Mouse (Mus musculus) neural tube, embryonic 13.5 days (tissue): ENCODE results near the gene Depdc1a. TPM values are rescaled to one million over a fixed set of nuclear protein-coding genes. Genes with fewer than 3 reads are reported as not detected.
A peak's percentile ranks its signal among the peaks of the same experiment; 100 is the strongest.
"Not testable (repeated sequence)": the region's sequence is repeated elsewhere in the genome, so short reads cannot be mapped to it uniquely, and the experiment has no call there.

Source experiments
- ATAC-seq: fragments of 200-750 bp; cut with Nextera tagmentation; 2 replicates; pipeline ENCODE4 v1.8.0; 2017; ENCODE audit warnings: low read depth, mild to moderate bottlenecking, moderate TSS enrichment, moderate library complexity
- H3K27ac ChIP-seq: fragments of 300-500 bp; sonication (generic); replicated peaks from 2 replicates; pipeline ENCODE4 v1.5.1; 2015; ENCODE audit warnings: moderate library complexity, mild to moderate bottlenecking, inconsistent platforms
- H3K27me3 ChIP-seq: fragments of 300-500 bp; sonication (generic); 2 replicates; pipeline ENCODE4 v1.6.1; 2015; ENCODE audit warnings: mild to moderate bottlenecking, inconsistent platforms
- H3K36me3 ChIP-seq: fragments of 300-500 bp; sonication (generic); 2 replicates; pipeline ENCODE4 v1.6.1; 2015; ENCODE audit warnings: mild to moderate bottlenecking, inconsistent platforms
- H3K4me1 ChIP-seq: fragments of 300-500 bp; sonication (generic); replicated peaks from 2 replicates; pipeline ENCODE4 v1.6.1; 2015; ENCODE audit warnings: inconsistent platforms
- H3K4me2 ChIP-seq: fragments of 300-500 bp; sonication (generic); 2 replicates; pipeline ENCODE4 v1.6.1; 2015; ENCODE audit warnings: inconsistent platforms, mild to moderate bottlenecking, moderate library complexity
- H3K4me3 ChIP-seq: fragments of 300-500 bp; sonication (generic); 2 replicates; pipeline ENCODE4 v1.5.1; 2015; ENCODE audit warnings: mild to moderate bottlenecking, inconsistent platforms
- H3K9ac ChIP-seq: fragments of 300-500 bp; sonication (generic); 2 replicates; pipeline ENCODE4 v1.6.1; 2015; ENCODE audit warnings: moderate library complexity, mild to moderate bottlenecking, inconsistent platforms
- H3K9me3 ChIP-seq: fragments of 300-500 bp; sonication (generic); 2 replicates; pipeline ENCODE4 v1.6.1; 2016; ENCODE audit warnings: inconsistent platforms
- WGBS: fragments of 180-500 bp; shearing (Covaris S2); methylation state at CpG from one replicate; pipeline ENCODE4 v1.1.7; 2015; 5-methylcytosine and 5-hydroxymethylcytosine counted together
- polyA plus RNA-seq: library from polyadenylated mRNA; unstranded; fragments of >200 nt; fragmentation: Nextera tagmentation; extraction: Ambion mirVana; gene quantifications from 2 replicates; pipeline ENCODE4 v1.2.1, GENCODE M21; 2015

The Depdc1a gene
- 5.7 and 9.1 TPM in 2 replicates for polyA plus RNA-seq

DNA sequence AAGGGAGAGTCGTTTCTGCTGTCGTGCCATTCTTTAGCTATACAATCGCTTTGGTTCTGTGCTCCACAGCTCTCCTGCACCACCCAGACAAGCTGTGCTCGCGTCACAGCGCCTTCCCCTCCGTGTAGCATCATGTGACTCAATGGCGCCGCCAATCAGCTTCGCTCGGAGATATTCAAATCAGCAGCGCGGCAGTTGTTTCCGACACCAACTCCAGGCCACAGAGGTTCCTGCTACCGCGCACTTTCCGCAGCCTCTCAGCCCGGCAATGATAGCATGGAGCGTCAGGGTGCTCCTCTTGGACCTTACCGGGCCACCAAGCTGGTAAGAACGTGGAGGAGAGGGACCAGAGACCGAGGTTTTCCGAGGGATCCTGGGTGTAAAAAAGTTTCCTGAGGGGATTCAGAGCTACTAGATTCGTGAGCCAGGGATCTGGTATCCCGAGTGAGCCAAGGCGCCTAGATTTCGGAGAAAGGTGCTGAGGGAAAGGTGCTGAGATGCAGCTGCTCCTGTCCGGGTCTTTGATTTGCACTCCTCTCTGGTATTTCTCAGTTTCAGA, at the start of gene Depdc1a:
Gene Depdc1a (plus strand): TSS at position 191 of the 559 bp plus-strand sequence.
- Histone ChIP-seq H3K36me3 (no peaks in the 10 kb centered on the region), H3K27me3 (no peaks in the 10 kb centered on the region), H3K9me3 (no peaks in the 10 kb centered on the region), H3K4me2 (peak within 1 kb of the TSS; percentile 65), H3K4me3 (peak within 1 kb of the TSS; percentile 48), H3K9ac (peak within 1 kb of the TSS; percentile 74), H3K27ac (no peak within 1 kb of the TSS), H3K4me1 (peaks cover 9% of the 10 kb centered on the region)
- WGBS: under 1% methylated on average over 28 of the region's 28 CpGs
- peak; percentile 100 for ATAC-seq

DNA sequence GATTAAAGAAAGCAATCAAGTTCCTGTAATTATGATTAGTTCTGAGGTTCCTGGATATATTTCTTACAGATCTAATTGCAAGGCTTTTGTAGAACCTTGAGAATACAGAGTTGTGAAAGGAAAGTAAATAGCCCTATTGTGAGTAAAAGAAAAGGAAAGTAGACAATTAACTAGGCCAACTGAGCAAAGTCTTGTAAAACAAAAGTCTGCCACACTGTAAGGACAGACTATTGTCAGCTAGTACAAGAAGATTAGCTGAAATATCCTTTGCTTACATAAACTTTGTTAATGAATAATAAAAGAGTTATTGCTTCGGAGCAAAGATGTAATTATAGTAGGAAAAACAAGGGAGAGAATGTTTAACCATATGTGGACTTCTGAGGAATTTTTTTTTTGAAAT, 25.2 kb upstream of the Depdc1a start:
- H3K9me3 ChIP-seq: no peaks in the 10 kb centered on the region
- WGBS: 56% methylated on average over 1 of the region's 1 CpGs
- no peak for ATAC-seq
- no peak overlapping the region for H3K4me2 ChIP-seq
- H3K4me3 ChIP-seq: no peak overlapping the region
- no peaks in the 10 kb centered on the region for H3K4me1 ChIP-seq
- H3K9ac ChIP-seq: no peak overlapping the region
- H3K36me3 ChIP-seq: no peaks in the 10 kb centered on the region
- no peaks in the 10 kb centered on the region for H3K27me3 ChIP-seq
- H3K27ac ChIP-seq: no peak overlapping the region

DNA sequence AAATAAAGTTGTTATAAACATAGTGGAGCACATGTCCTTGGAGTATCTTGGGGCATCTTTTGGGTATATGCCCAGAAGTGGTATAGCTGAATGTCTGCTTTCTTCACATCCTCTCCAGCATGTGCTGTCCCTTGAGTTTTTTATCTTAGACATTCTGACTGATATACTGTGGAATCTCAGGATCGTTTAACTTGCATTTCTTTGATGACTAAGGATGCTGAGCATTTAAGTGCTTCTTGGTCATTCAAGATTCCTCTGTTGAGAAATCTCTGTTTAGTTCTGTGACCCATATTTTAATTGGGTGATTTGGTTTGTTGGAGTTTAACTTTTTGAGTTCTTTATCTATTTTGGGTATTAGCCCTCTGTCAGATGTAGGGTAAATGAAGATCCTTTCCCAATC, 19.8 kb upstream of the Depdc1a start:
- 74% methylated on average over 1 of the region's 1 CpGs for WGBS
- no peak overlapping the region for H3K4me2 ChIP-seq
- no peaks in the 10 kb centered on the region for H3K36me3 ChIP-seq
- H3K9ac ChIP-seq: no peak overlapping the region
- H3K27me3 ChIP-seq: no peaks in the 10 kb centered on the region
- no peak overlapping the region for H3K27ac ChIP-seq
- no peak overlapping the region for H3K4me3 ChIP-seq
- no peak for ATAC-seq
- no peaks in the 10 kb centered on the region for H3K4me1 ChIP-seq
- H3K9me3 ChIP-seq: no peaks in the 10 kb centered on the region

DNA sequence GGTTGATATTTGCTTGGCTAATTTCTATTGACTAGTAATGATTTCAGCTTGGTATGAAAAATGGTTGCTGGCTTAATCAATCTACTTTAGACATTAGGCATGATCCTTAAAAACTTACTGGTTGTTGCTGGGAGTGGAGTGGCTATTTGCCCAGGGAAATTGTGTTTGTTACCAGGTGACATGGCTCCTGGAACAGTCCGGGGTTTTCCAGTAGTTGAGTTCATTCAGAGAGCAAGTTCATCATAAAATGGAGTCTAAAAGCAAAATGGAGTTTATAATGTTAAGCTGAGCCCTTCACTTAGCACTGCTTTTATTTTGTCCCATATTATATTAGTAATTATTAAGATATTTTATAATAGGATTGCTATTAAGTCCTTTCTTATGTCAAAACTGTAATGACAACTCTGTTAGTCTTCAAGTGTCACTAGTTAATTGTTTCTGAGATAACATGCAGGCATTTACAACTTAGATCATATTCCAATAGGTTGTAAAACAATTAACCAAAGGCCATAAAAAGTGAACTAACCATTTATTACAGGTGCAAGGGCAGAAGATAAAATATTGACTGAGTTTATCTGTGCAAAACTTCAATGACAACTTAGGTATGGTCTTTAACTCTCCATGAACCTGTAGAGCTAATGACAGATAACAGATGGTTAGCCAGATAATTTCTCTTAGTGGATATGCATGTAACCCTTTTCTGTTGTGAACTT, 17.8 kb upstream of the Depdc1a start:
- no peak for ATAC-seq
- no peak overlapping the region for H3K27ac ChIP-seq
- 95% methylated on average over 1 of the region's 1 CpGs for WGBS
- H3K9ac ChIP-seq: no peak overlapping the region
- no peaks in the 10 kb centered on the region for H3K9me3 ChIP-seq
- no peaks in the 10 kb centered on the region for H3K27me3 ChIP-seq
- H3K36me3 ChIP-seq: no peaks in the 10 kb centered on the region
- no peak overlapping the region for H3K4me2 ChIP-seq
- no peak overlapping the region for H3K4me3 ChIP-seq
- H3K4me1 ChIP-seq: no peaks in the 10 kb centered on the region

DNA sequence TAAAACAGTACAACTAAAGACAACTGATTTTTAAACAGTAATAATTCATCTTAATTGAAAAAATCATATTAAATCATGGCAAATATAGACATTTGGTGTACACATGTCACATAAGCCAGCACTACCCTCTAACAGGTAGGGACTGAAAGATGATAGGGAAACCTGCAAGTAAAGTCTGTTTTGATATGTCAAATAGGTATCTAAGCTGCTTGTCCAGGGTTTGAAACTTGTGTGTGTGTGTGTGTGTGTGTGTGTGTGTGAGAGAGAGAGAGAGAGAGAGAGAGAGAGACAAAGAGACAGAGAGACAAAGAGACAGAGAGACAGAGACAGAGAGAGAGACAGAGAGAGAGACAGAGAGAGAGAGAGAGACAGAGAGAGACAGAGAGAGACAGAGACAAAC, 524 bp upstream of the Depdc1a start:
- H3K4me1 ChIP-seq: not testable (repeated sequence)

DNA sequence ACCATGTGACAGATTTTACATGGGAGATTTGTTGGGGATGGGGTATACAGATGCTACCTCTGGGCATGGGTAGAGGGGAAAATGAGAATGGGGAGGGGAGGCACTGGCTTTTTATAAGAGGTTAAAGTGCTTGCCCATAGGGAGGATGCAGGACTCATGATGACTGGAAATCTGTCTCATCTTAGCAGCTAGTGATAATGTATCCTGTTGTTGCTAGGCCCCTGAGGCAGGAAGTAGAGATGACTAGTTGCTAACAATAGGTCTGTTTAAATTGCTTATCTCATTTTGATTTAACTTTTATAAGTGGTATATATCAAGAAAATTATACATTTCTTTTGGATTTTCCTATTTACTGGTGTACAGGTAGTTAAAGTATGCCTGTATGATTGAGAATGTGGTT, 13.7 kb downstream of the Depdc1a start:
- Histone ChIP-seq H3K4me2 (no peak overlapping the region), H3K36me3 (no peaks in the 10 kb centered on the region), H3K9ac (no peak overlapping the region), H3K4me3 (no peak overlapping the region), H3K27me3 (no peaks in the 10 kb centered on the region), H3K27ac (no peak overlapping the region), H3K9me3 (no peaks in the 10 kb centered on the region), H3K4me1 (no peaks in the 10 kb centered on the region)
- no peak for ATAC-seq

More for the DNA sequence above, 524 bp upstream of the Depdc1a start:
- Histone ChIP-seq H3K4me2 (peak overlapping the region; percentile 65), H3K9ac (peak overlapping the region; percentile 74), H3K4me3 (peak overlapping the region; percentile 48)
- H3K27ac ChIP-seq, H3K36me3 ChIP-seq, H3K9me3 ChIP-seq, H3K27me3 ChIP-seq: not testable (repeated sequence)
- peak; percentile 58; the same call in 1 of the 2 replicates for ATAC-seq

DNA sequence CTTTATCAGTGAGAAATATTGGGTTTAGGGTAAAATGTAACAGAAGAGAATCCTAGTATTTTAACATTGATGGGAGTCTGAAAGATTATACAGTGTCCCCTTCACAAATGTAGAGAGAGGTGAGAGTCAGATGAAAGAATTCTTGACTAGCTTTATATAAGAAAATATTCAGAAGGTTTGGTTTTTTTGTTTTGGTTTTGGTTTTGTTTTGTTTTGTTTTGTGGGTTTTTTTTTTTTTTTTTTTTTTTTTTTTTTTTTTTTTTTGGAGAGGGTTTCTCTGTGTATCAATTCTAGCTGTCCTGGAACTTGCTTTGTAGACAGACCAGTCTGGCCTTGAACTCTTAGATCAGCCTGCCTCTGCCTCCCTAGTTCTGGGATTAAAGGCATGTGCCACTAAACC, 33.3 kb downstream of the Depdc1a start:
- no peak for ATAC-seq
- H3K36me3 ChIP-seq: no peaks in the 10 kb centered on the region
- no peak overlapping the region for H3K4me2 ChIP-seq
- no peak overlapping the region for H3K9ac ChIP-seq
- no peaks in the 10 kb centered on the region for H3K27me3 ChIP-seq
- H3K27ac ChIP-seq: no peak overlapping the region
- H3K4me3 ChIP-seq: no peak overlapping the region
- H3K4me1 ChIP-seq: no peaks in the 10 kb centered on the region
- H3K9me3 ChIP-seq: no peaks in the 10 kb centered on the region

DNA sequence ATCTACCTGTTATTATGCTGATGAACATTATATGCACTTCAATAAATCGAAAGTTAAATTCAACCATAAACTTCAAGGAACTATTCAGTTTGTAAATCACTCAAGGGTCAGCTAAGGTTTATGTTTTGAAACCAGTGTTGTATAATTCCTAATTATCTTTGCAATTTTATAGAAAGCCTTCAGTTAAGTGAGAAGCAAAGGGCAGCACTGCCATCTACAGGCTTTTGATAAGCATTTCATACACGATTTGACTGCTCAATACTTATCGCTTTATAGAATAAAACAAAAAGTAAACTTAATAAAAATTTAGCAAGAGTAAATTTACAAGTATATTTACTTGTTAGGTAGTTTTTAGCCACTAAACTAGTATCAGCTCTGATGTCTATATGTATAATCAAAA, 53.1 kb downstream of the Depdc1a start:
- Histone ChIP-seq H3K36me3 (no peaks in the 10 kb centered on the region), H3K4me2 (no peak overlapping the region), H3K4me1 (no peaks in the 10 kb centered on the region), H3K27ac (no peak overlapping the region), H3K27me3 (no peaks in the 10 kb centered on the region), H3K9me3 (no peaks in the 10 kb centered on the region), H3K4me3 (no peak overlapping the region), H3K9ac (no peak overlapping the region)
- no peak for ATAC-seq
- WGBS: 76% methylated on average over 3 of the region's 3 CpGs

DNA sequence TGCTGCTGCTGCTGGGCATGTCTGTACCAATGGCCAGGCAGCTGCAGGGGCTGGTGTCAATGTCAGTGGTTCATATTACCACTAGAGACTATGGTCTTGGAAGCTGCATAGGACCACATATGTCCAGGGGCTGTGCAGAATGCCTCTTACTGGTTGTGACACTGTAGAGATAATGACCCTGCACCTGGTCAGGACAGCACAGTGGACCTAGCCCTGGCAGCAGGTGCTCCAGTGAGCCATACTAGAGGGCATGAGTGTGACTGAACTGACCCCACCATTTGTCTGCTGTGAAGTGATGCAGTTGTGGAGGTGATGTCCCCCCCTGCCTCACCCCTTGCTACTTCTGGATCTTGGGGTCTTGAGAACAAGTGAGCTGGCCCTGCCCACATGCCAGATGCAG, 55.0 kb downstream of the Depdc1a start:
- no peaks in the 10 kb centered on the region for H3K36me3 ChIP-seq
- no peaks in the 10 kb centered on the region for H3K4me1 ChIP-seq
- no peak overlapping the region for H3K9ac ChIP-seq
- H3K27ac ChIP-seq: no peak overlapping the region
- H3K4me2 ChIP-seq: no peak overlapping the region
- no peaks in the 10 kb centered on the region for H3K9me3 ChIP-seq
- ATAC-seq: no peak
- H3K4me3 ChIP-seq: no peak overlapping the region
- H3K27me3 ChIP-seq: no peaks in the 10 kb centered on the region

Other genes with a start within 250 kb of the Depdc1a start
- not detected in 2 replicates for gene Rpe65, start 103.7 kb downstream of the Depdc1a start, polyA plus RNA-seq